45 mouse cellular contexts compared by ENCODE assay signal in the genomic region with DNA sequence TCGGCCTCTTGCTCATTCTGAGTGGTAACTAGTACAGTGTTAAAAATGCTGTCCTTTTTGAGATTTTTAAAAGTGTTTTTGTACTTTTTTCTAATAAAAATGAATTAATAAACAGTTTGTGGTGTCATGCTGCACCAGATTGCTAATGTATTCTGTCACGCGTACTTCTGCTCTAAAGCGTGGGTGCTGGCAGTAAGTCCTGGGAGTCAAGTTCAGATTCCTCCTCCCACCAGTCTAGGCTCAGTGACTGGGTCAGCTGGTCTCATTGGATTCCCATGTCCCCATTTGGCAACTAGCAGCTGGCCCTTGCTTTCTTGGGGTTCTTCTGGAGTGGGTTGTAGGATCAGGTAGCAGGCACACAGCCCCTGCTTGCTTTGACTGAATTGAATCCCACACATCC. TPM values are rescaled to one million over a fixed set of nuclear protein-coding genes. Genes with fewer than 3 reads are reported as not detected.
"Had no signal": no experiment of that assay in that cellular context is flagged by ENCODE, and none has a peak within 500 bp of the region (broad histone marks: within the 10 kb centered on the region; RNA-seq: fewer than 3 reads in every experiment).

No protein-coding gene starts in this region.

- H3K9me3 ChIP-seq: limb, embryonic 10.5 days; limb, embryonic 13.5 days; limb, embryonic 15.5 days; liver, embryonic 12.5 days; liver, embryonic 13.5 days; liver, embryonic 15.5 days; lung, embryonic 15.5 days; midbrain, embryonic 10.5 days; midbrain, embryonic 12.5 days; midbrain, embryonic 13.5 days; midbrain, embryonic 15.5 days had no signal

- DNase-seq: left cerebral cortex, postnatal 4 days; liver; liver, embryonic 13.5 days; liver, postnatal 0 days; lung, adult 18-20 months; lung, adult 2 months; lung, embryonic 14.5 days; lung, postnatal 10 days; lung, postnatal 14 days; lung, postnatal 36 days; lung, postnatal 4 days; midbrain, embryonic 14.5 days had no signal

- H3K36me3 ChIP-seq: limb, embryonic 10.5 days; limb, embryonic 12.5 days; limb, embryonic 13.5 days; limb, embryonic 15.5 days; liver, embryonic 12.5 days; liver, embryonic 13.5 days; liver, embryonic 15.5 days; lung, embryonic 15.5 days; midbrain, embryonic 10.5 days; midbrain, embryonic 12.5 days; midbrain, embryonic 13.5 days; midbrain, embryonic 15.5 days had no signal

- ATAC-seq: liver, embryonic 12.5 days; liver, postnatal 0 days; lung, postnatal 0 days; midbrain, embryonic 13.5 days; midbrain, embryonic 15.5 days; midbrain, embryonic 16.5 days had no signal

- H3K4me1 ChIP-seq: limb, embryonic 10.5 days; limb, embryonic 12.5 days; limb, embryonic 13.5 days; limb, embryonic 15.5 days; lung, embryonic 15.5 days; midbrain, embryonic 10.5 days; midbrain, embryonic 12.5 days had no signal

- H3K4me3 ChIP-seq: limb, embryonic 10.5 days; limb, embryonic 12.5 days; limb, embryonic 13.5 days; limb, embryonic 15.5 days; liver, embryonic 12.5 days; liver, embryonic 13.5 days; liver, embryonic 15.5 days; lung, embryonic 15.5 days; megakaryocyte, embryonic 14.5 days; midbrain, embryonic 10.5 days; midbrain, embryonic 12.5 days; midbrain, embryonic 13.5 days; midbrain, embryonic 15.5 days; myocyte had no signal

- H3K9ac ChIP-seq: limb, embryonic 12.5 days; limb, embryonic 13.5 days; limb, embryonic 15.5 days; liver, embryonic 12.5 days; liver, embryonic 13.5 days; liver, embryonic 14.5 days; liver, embryonic 15.5 days; liver, postnatal 0 days; lung, embryonic 14.5 days; lung, embryonic 15.5 days; midbrain, embryonic 12.5 days; midbrain, embryonic 13.5 days; midbrain, embryonic 15.5 days had no signal

- H3K4me2 ChIP-seq: limb, embryonic 12.5 days; limb, embryonic 13.5 days; limb, embryonic 15.5 days; liver, embryonic 11.5 days; liver, embryonic 12.5 days; liver, embryonic 13.5 days; liver, embryonic 15.5 days; lung, embryonic 14.5 days; lung, embryonic 15.5 days; midbrain, embryonic 11.5 days; midbrain, embryonic 12.5 days; midbrain, embryonic 13.5 days; midbrain, embryonic 15.5 days had no signal

- H3K27ac ChIP-seq: limb, embryonic 10.5 days; limb, embryonic 12.5 days; limb, embryonic 13.5 days; limb, embryonic 15.5 days; liver, embryonic 12.5 days; liver, embryonic 13.5 days; liver, embryonic 14.5 days; liver, embryonic 15.5 days; lung, embryonic 15.5 days; macrophage; midbrain, embryonic 10.5 days; midbrain, embryonic 12.5 days; midbrain, embryonic 13.5 days; midbrain, embryonic 15.5 days had no signal

- H3K27me3 ChIP-seq: limb, embryonic 12.5 days; limb, embryonic 13.5 days; limb, embryonic 15.5 days; lung, embryonic 15.5 days; midbrain, embryonic 12.5 days; midbrain, embryonic 13.5 days; midbrain, embryonic 15.5 days had no signal

RNA-seq across cellular contexts. Expression of gene Mt4, which starts 6.9 kb away (rescaled TPM):
- total RNA-seq: left cerebral cortex, postnatal 10 days; left cerebral cortex, postnatal 14 days; left cerebral cortex, postnatal 25 days; left cerebral cortex, postnatal 36 days; left cerebral cortex, postnatal 4 days; liver, adult 2 months; megakaryocyte progenitor cell, adult 5-6 weeks; megakaryocyte, adult 5-6 weeks; megakaryocyte-erythroid progenitor cell, adult 5-6 weeks; midbrain, postnatal 0 days; monocyte, adult 5-6 weeks had no signal
- polyA plus RNA-seq: limb, embryonic 10.5 days; limb, embryonic 11.5 days; limb, embryonic 12.5 days; limb, embryonic 13.5 days; limb, embryonic 14.5 days; liver, adult 2 months; liver, embryonic 11.5 days; liver, embryonic 12.5 days; liver, postnatal 0 days; lung, embryonic 14.5 days; lung, embryonic 15.5 days; lung, embryonic 16.5 days; lung, postnatal 0 days; macrophage; midbrain, embryonic 10.5 days; midbrain, embryonic 11.5 days; midbrain, embryonic 12.5 days; midbrain, embryonic 13.5 days; midbrain, embryonic 14.5 days; midbrain, embryonic 15.5 days; midbrain, embryonic 16.5 days; midbrain, postnatal 0 days; myocyte; neural tube, embryonic 11.5 days had no signal

RNA-seq across cellular contexts. Expression of gene Mt3, which starts 22.3 kb away (rescaled TPM):
- total RNA-seq: liver, adult 2 months; megakaryocyte progenitor cell, adult 5-6 weeks; megakaryocyte, adult 5-6 weeks; megakaryocyte-erythroid progenitor cell, adult 5-6 weeks; monocyte, adult 5-6 weeks had no signal
- polyA plus RNA-seq: liver, adult 2 months; liver, embryonic 15.5 days; liver, postnatal 0 days; macrophage had no signal

RNA-seq across cellular contexts. Expression of gene Mt2, which starts 42.3 kb away (rescaled TPM):
- total RNA-seq: monocyte, adult 5-6 weeks had no signal
